Mouse (Mus musculus) adrenal gland, adult 18-20 months (tissue): ENCODE measurements around the gene Elp6. TPM values are rescaled to one million over a fixed set of nuclear protein-coding genes. Genes with fewer than 3 reads are reported as not detected.
A peak's percentile ranks its signal among the peaks of the same experiment; 100 is the strongest.
"Not testable (repeated sequence)": the region's sequence is repeated elsewhere in the genome, so short reads cannot be mapped to it uniquely, and the experiment has no call there.

Source experiments
- DNase-seq, 2 experiments: peaks; one replicate each; pipeline ENCODE4 v3.0.0; 2021 to 2022; ENCODE audit warnings: low spot score in 2 of 2
- total RNA-seq, 2 experiments: library from RNA; stranded (reverse); gene quantifications; 1 replicate in 1 of 2; 2 replicates in 1 of 2; pipeline ENCODE4 v1.2.3; 2021

Gene Elp6
- total RNA-seq, 2 experiments from 2014 or later = 6.1 to 7.7 TPM

GRCm38 (mm10) chr9:110315410-110315809 lies 10.4 kb downstream of the Elp6 start:
- DNase-seq = no peak

- no peak for DNase-seq
Observed at GRCm38 (mm10) chr9:110315904-110316303, 10.9 kb downstream of the Elp6 start.

- no peak for DNase-seq
Observed at GRCm38 (mm10) chr9:110316503-110316902, 11.5 kb downstream of the Elp6 start.

GRCm38 (mm10) chr9:110320769-110321168 lies 15.8 kb downstream of the Elp6 start:
- DNase-seq = no peak

GRCm38 (mm10) chr9:110322972-110323371 lies 18.0 kb downstream of the Elp6 start:
- no peak for DNase-seq

- no peak for DNase-seq
Observed at GRCm38 (mm10) chr9:110324181-110324580, 19.2 kb downstream of the Elp6 start.

- DNase-seq = no peak
Observed at GRCm38 (mm10) chr9:110328178-110328577, 23.2 kb downstream of the Elp6 start.

GRCm38 (mm10) chr9:110328946-110329630 lies 24.1 kb downstream of the Elp6 start:
- DNase-seq = no peak

- no peak for DNase-seq
Observed at GRCm38 (mm10) chr9:110329655-110330054, 24.7 kb downstream of the Elp6 start.

GRCm38 (mm10) chr9:110330341-110330740 lies 25.4 kb downstream of the Elp6 start:
- no peak for DNase-seq

- not testable (repeated sequence) for DNase-seq
Observed at GRCm38 (mm10) chr9:110330913-110331312, 25.9 kb downstream of the Elp6 start.

GRCm38 (mm10) chr9:110333135-110333895 lies 28.3 kb downstream of the Elp6 start, which contains the start of gene Scap:
Gene Scap, plus strand, starts transcription at chr9:110333288.
- DNase-seq = peak; percentile 99 to 100

- no peak for DNase-seq
Observed at GRCm38 (mm10) chr9:110333896-110334259, 28.9 kb downstream of the Elp6 start.

- DNase-seq = no peak
Observed at GRCm38 (mm10) chr9:110334849-110335248, 29.9 kb downstream of the Elp6 start.

GRCm38 (mm10) chr9:110340037-110340750 lies 35.2 kb downstream of the Elp6 start:
- DNase-seq = no peak

GRCm38 (mm10) chr9:110342008-110342407 lies 37.0 kb downstream of the Elp6 start:
- no peak for DNase-seq

- no peak for DNase-seq
Observed at GRCm38 (mm10) chr9:110343805-110344204, 38.8 kb downstream of the Elp6 start.

GRCm38 (mm10) chr9:110345057-110345739 lies 40.2 kb downstream of the Elp6 start:
- no peak for DNase-seq

- DNase-seq = no peak
Observed at GRCm38 (mm10) chr9:110348899-110349298, 43.9 kb downstream of the Elp6 start.

GRCm38 (mm10) chr9:110350188-110350587 lies 45.2 kb downstream of the Elp6 start:
- DNase-seq = no peak

- DNase-seq = no peak
Observed at GRCm38 (mm10) chr9:110350612-110351011, 45.6 kb downstream of the Elp6 start.
